Mouse (Mus musculus): ENCODE measurements around the gene Egf.

- TF ChIP-seq CTCF (IDR thresholded peaks at IDR 0.05) (no peak), EP300 (IDR thresholded peaks at IDR 0.05) (no peak)
Measured at GRCm38 (mm10) chr3:129686196-129686595, 68.9 kb downstream of the Egf start.
